Mouse (Mus musculus): ENCODE data around the gene Cxcl9. TPM values are rescaled to one million over a fixed set of nuclear protein-coding genes. Genes with fewer than 3 reads are reported as not detected.

Cxcl9 gene
- polyA plus RNA-seq, 1 experiment from 2014 or later: not detected

- H3K36me3 ChIP-seq: no peaks in the 10 kb centered on the region
- no peak within 1 kb of the TSS for H3K4me3 ChIP-seq
- no peaks in the 10 kb centered on the region for H3K9me3 ChIP-seq
- no peak within 1 kb of the TSS for H3K9ac ChIP-seq (replicated peaks)
- no peak for ATAC-seq (replicated peaks)
- no peak within 1 kb of the TSS for H3K27ac ChIP-seq (replicated peaks)
- no peaks in the 10 kb centered on the region for H3K27me3 ChIP-seq
- 96% methylated on average over 17 of the region's 17 CpGs for WGBS
- H3K4me1 ChIP-seq: peaks cover 10% of the 10 kb centered on the region; the same call in 1 of the 2 replicates
- H3K4me2 ChIP-seq (replicated peaks): no peak within 1 kb of the TSS; the same call in 1 of the 2 replicates
These were observed 3.9 kb upstream of the Cxcl9 start, which contains the start of gene Art3 for GRCm38 (mm10) chr5:92331635-92332338. Gene Art3, plus strand, starts transcription at chr5:92331827.

GRCm38 (mm10) chr5:92331122-92331521 is 3.2 kb upstream of the Cxcl9 start:
- Histone ChIP-seq H3K4me3 (no peak overlapping the region), H3K36me3 (no peaks in the 10 kb centered on the region), H3K4me1 (peaks cover 10% of the 10 kb centered on the region; the same call in 1 of the 2 replicates), H3K4me2 (replicated peaks) (no peak overlapping the region), H3K9ac (replicated peaks) (no peak overlapping the region), H3K27me3 (no peaks in the 10 kb centered on the region), H3K9me3 (no peaks in the 10 kb centered on the region), H3K27ac (replicated peaks) (no peak overlapping the region)
- 92% methylated on average over 12 of the region's 12 CpGs for WGBS
- no peak for ATAC-seq (replicated peaks)

- no peak overlapping the region for H3K4me2 ChIP-seq (replicated peaks)
- no peak overlapping the region for H3K9ac ChIP-seq (replicated peaks)
- ATAC-seq (replicated peaks): no peak
- H3K36me3 ChIP-seq: no peaks in the 10 kb centered on the region
- WGBS: 85% methylated on average over 6 of the region's 6 CpGs
- no peaks in the 10 kb centered on the region for H3K27me3 ChIP-seq
- no peaks in the 10 kb centered on the region for H3K9me3 ChIP-seq
- H3K4me3 ChIP-seq: no peak overlapping the region
- H3K4me1 ChIP-seq: 0 out of 2 replicates have a peak, but pooled peaks cover 5% of the 10 kb centered on the region
- no peak overlapping the region for H3K27ac ChIP-seq (replicated peaks)
These were observed 512 bp downstream of the Cxcl9 start for GRCm38 (mm10) chr5:92327367-92327766.

- WGBS: 85% methylated on average over 5 of the region's 5 CpGs
- Histone ChIP-seq H3K9me3 (no peaks in the 10 kb centered on the region), H3K4me1 (no peaks in the 10 kb centered on the region), H3K9ac (replicated peaks) (no peak overlapping the region), H3K4me3 (no peak overlapping the region), H3K27me3 (no peaks in the 10 kb centered on the region), H3K27ac (replicated peaks) (no peak overlapping the region), H3K4me2 (replicated peaks) (no peak overlapping the region), H3K36me3 (no peaks in the 10 kb centered on the region)
- ATAC-seq (replicated peaks): no peak
These were observed 4.6 kb downstream of the Cxcl9 start for GRCm38 (mm10) chr5:92323264-92323663.

GRCm38 (mm10) chr5:92322612-92323011 is 5.3 kb downstream of the Cxcl9 start:
- H3K9me3 ChIP-seq: no peaks in the 10 kb centered on the region
- no peak for ATAC-seq (replicated peaks)
- no peak overlapping the region for H3K4me3 ChIP-seq
- 87% methylated on average over 4 of the region's 4 CpGs for WGBS
- H3K27ac ChIP-seq (replicated peaks): no peak overlapping the region
- H3K4me1 ChIP-seq: no peaks in the 10 kb centered on the region
- H3K9ac ChIP-seq (replicated peaks): no peak overlapping the region
- no peaks in the 10 kb centered on the region for H3K27me3 ChIP-seq
- H3K4me2 ChIP-seq (replicated peaks): no peak overlapping the region
- no peaks in the 10 kb centered on the region for H3K36me3 ChIP-seq

- Histone ChIP-seq H3K4me1 (no peaks in the 10 kb centered on the region), H3K4me3 (no peak overlapping the region), H3K27me3 (no peaks in the 10 kb centered on the region), H3K9ac (replicated peaks) (no peak overlapping the region), H3K27ac (replicated peaks) (no peak overlapping the region), H3K36me3 (no peaks in the 10 kb centered on the region), H3K9me3 (no peaks in the 10 kb centered on the region), H3K4me2 (replicated peaks) (no peak overlapping the region)
- ATAC-seq (replicated peaks): no peak
- 79% methylated on average over 8 of the region's 8 CpGs for WGBS
These were observed 6.1 kb downstream of the Cxcl9 start for GRCm38 (mm10) chr5:92321631-92322400.

- H3K27ac ChIP-seq (replicated peaks): no peak overlapping the region
- ATAC-seq (replicated peaks): no peak
- H3K9ac ChIP-seq (replicated peaks): no peak overlapping the region
- no peaks in the 10 kb centered on the region for H3K9me3 ChIP-seq
- H3K27me3 ChIP-seq: no peaks in the 10 kb centered on the region
- H3K4me1 ChIP-seq: no peaks in the 10 kb centered on the region
- 91% methylated on average over 14 of the region's 14 CpGs for WGBS
- no peak overlapping the region for H3K4me3 ChIP-seq
- no peak overlapping the region for H3K4me2 ChIP-seq (replicated peaks)
- H3K36me3 ChIP-seq: no peaks in the 10 kb centered on the region
These were observed 9.3 kb downstream of the Cxcl9 start for GRCm38 (mm10) chr5:92318596-92318995.

- ATAC-seq (replicated peaks): no peak
- Histone ChIP-seq H3K9ac (replicated peaks) (no peak overlapping the region), H3K27me3 (no peaks in the 10 kb centered on the region), H3K27ac (replicated peaks) (no peak overlapping the region), H3K4me3 (no peak overlapping the region), H3K4me1 (no peaks in the 10 kb centered on the region), H3K4me2 (replicated peaks) (no peak overlapping the region), H3K9me3 (no peaks in the 10 kb centered on the region), H3K36me3 (no peaks in the 10 kb centered on the region)
- WGBS: 90% methylated on average over 7 of the region's 7 CpGs
These were observed 9.8 kb downstream of the Cxcl9 start for GRCm38 (mm10) chr5:92318119-92318518.

- ATAC-seq (replicated peaks): no peak
These were observed 14.1 kb downstream of the Cxcl9 start for GRCm38 (mm10) chr5:92313776-92314175.

GRCm38 (mm10) chr5:92312046-92312715 is 15.7 kb downstream of the Cxcl9 start:
- WGBS: 15% methylated on average over 13 of the region's 13 CpGs
- H3K4me2 ChIP-seq (replicated peaks): no peak overlapping the region

More at GRCm38 (mm10) chr5:92313776-92314175, 14.1 kb downstream of the Cxcl9 start:
- peaks cover 9% of the 10 kb centered on the region for H3K4me1 ChIP-seq
- H3K27me3 ChIP-seq: no peaks in the 10 kb centered on the region
- H3K4me3 ChIP-seq: no peak overlapping the region
- WGBS: 85% methylated on average over 7 of the region's 7 CpGs
- no peak overlapping the region for H3K4me2 ChIP-seq (replicated peaks)
- no peaks in the 10 kb centered on the region for H3K36me3 ChIP-seq
- H3K9me3 ChIP-seq: no peaks in the 10 kb centered on the region
- no peak overlapping the region for H3K9ac ChIP-seq (replicated peaks)
- no peak overlapping the region for H3K27ac ChIP-seq (replicated peaks)

GRCm38 (mm10) chr5:92309681-92310511 is 18.0 kb downstream of the Cxcl9 start, which contains the start of gene Sdad1:
Gene Sdad1, minus strand, starts transcription at chr5:92310479.
- no peaks in the 10 kb centered on the region for H3K27me3 ChIP-seq
- no peaks in the 10 kb centered on the region for H3K9me3 ChIP-seq
- H3K4me3 ChIP-seq: peak within 1 kb of the TSS; percentile 75
- 0 out of 2 replicates have a peak within 1 kb of the TSS, but pooled peaks have one; percentile 50 for H3K27ac ChIP-seq (replicated peaks)
- ATAC-seq (replicated peaks): peak; percentile 96
- peak within 1 kb of the TSS; percentile 53 for H3K4me2 ChIP-seq (replicated peaks)
- H3K9ac ChIP-seq (replicated peaks): peak within 1 kb of the TSS; percentile 67
- H3K4me1 ChIP-seq: peaks cover 14% of the 10 kb centered on the region
- H3K36me3 ChIP-seq: peaks cover 8% of the 10 kb centered on the region; the same call in 1 of the 2 replicates
- WGBS: 3% methylated on average over 41 of the region's 41 CpGs

More at GRCm38 (mm10) chr5:92312046-92312715, 15.7 kb downstream of the Cxcl9 start:
- Histone ChIP-seq H3K4me3 (no peak overlapping the region), H3K9me3 (no peaks in the 10 kb centered on the region), H3K36me3 (no peaks in the 10 kb centered on the region), H3K9ac (replicated peaks) (no peak overlapping the region), H3K27me3 (no peaks in the 10 kb centered on the region), H3K4me1 (peaks cover 14% of the 10 kb centered on the region), H3K27ac (replicated peaks) (no peak overlapping the region)
- no peak for ATAC-seq (replicated peaks)

Data from forebrain, embryonic 15.5 days (tissue).